In genomic region chr11:114675826-114676401, GRCm38 (mm10) we compare ENCODE assay signal across 8 mouse cellular contexts. TPM values are rescaled to one million over a fixed set of nuclear protein-coding genes. Genes with fewer than 3 reads are reported as not detected.
DNase-seq lines count a peak whose midpoint lies in the region; ATAC-seq and TF ChIP-seq lines count a peak whose summit lies in the region.

No protein-coding gene starts in this region.

- intact Hi-C loops in heart, adult 2 months (cut with DNase I) = loop anchor here (5.0 kb wide), 2 partner anchors 51 to 111 kb away; partner anchors contain the start of gene Dnaic2

- no peaks in the 10 kb centered on the region for H3K27me3 ChIP-seq in heart, adult 2 months (ENCODE audit: control insufficient read depth, insufficient read depth, low read length)
- H3K27me3 ChIP-seq in kidney, postnatal 0 days (ENCODE audit: insufficient read depth, low read length) = no peaks in the 10 kb centered on the region
- no peaks in the 10 kb centered on the region for H3K27me3 ChIP-seq in testis, adult 2 months (ENCODE audit: control insufficient read depth, insufficient read depth, low read length)

- peaks cover 6% of the 10 kb centered on the region for H3K4me1 ChIP-seq in heart, adult 2 months (ENCODE audit: control insufficient read depth, insufficient read depth, low read length)
- peaks cover 20% of the 10 kb centered on the region for H3K4me1 ChIP-seq in kidney, postnatal 0 days (replicated peaks; ENCODE audit: insufficient read depth, low read length)
- peaks cover 17% of the 10 kb centered on the region for H3K4me1 ChIP-seq in testis, adult 2 months (ENCODE audit: control insufficient read depth, insufficient read depth, low read length)

- no peak for TF ChIP-seq POLR2A in heart, adult 2 months (IDR thresholded peaks at IDR 0.05; ENCODE audit: insufficient read depth, low read depth, low read length)
- TF ChIP-seq POLR2A in testis, adult 2 months (IDR thresholded peaks at IDR 0.05; ENCODE audit: control insufficient read depth, low read depth, low read length) = no peak

- peak overlapping the region; percentile 45 for H3K27ac ChIP-seq in heart, adult 2 months
- peak overlapping the region; percentile 43; the same call in 1 of the 2 replicates for H3K27ac ChIP-seq in kidney, postnatal 0 days
- peak overlapping the region; percentile 30; the same call in 1 of the 2 replicates for H3K27ac ChIP-seq in testis, adult 2 months (ENCODE audit: control insufficient read depth, insufficient read depth, low read depth, low read length)

- no peaks in the 10 kb centered on the region for H3K79me2 ChIP-seq in heart, adult 2 months (replicated peaks; ENCODE audit: control insufficient read depth, insufficient read depth, low read length)

- DNase-seq in cerebellum, postnatal 4 days (ENCODE audit: low spot score in 2 of 2) = no peak
- DNase-seq in CD4-positive helper T cell, adult 2 months (ENCODE audit: low read depth, low spot score) = peak; percentile 31
- DNase-seq in cerebellum, adult 8-10 months = peak; percentile 58
- DNase-seq in heart, adult 2 months = peak; percentile 41 to 57
- no peak for DNase-seq in kidney, postnatal 0 days (ENCODE audit: low spot score)
- peak; percentile 56 for DNase-seq in lung, postnatal 10 days

- peak overlapping the region; percentile 80 for H3K9ac ChIP-seq in heart, adult 2 months (ENCODE audit: low read depth, low read length)
- peak overlapping the region; percentile 69 for H3K9ac ChIP-seq in kidney, postnatal 0 days (ENCODE audit: low read depth, low read length)

- 5% methylated on average over 27 of the region's 27 CpGs for WGBS in heart, adult 2 months
- 5% methylated on average over 27 of the region's 27 CpGs for WGBS in kidney, postnatal 0 days

- H3K4me3 ChIP-seq in heart, adult 2 months = peak overlapping the region; percentile 83
- H3K4me3 ChIP-seq in kidney, postnatal 0 days (replicated peaks; ENCODE audit: low read depth, low read length) = peak overlapping the region; percentile 59
- H3K4me3 ChIP-seq in testis, adult 2 months (ENCODE audit: control insufficient read depth, low read depth, low read length) = peak overlapping the region; percentile 76

- no peaks in the 10 kb centered on the region for H3K9me3 ChIP-seq in kidney, postnatal 0 days (replicated peaks; ENCODE audit: low read length)

- no peaks in the 10 kb centered on the region; the same call in 1 of the 2 replicates for H3K36me3 ChIP-seq in heart, adult 2 months (ENCODE audit: control insufficient read depth, insufficient read depth, low read length)
- peaks cover 26% of the 10 kb centered on the region for H3K36me3 ChIP-seq in kidney, postnatal 0 days (ENCODE audit: insufficient read depth, low read length)
- peaks cover 2% of the 10 kb centered on the region; the same call in 1 of the 2 replicates for H3K36me3 ChIP-seq in testis, adult 2 months (ENCODE audit: control insufficient read depth, insufficient read depth, low read length)

- 0 out of 2 replicates have a peak, but pooled peaks have one; percentile 2 for ATAC-seq in cerebellum, adult (ENCODE audit: insufficient number of reproducible peaks, low FRiP score, low TSS enrichment)
- ATAC-seq in kidney, postnatal 0 days (replicated peaks; ENCODE audit: low FRiP score, low read depth) = no peak

- H3K4me2 ChIP-seq in kidney, postnatal 0 days (ENCODE audit: low read length) = peak overlapping the region; percentile 92

- TF ChIP-seq CTCF in heart, adult 2 months (IDR thresholded peaks at IDR 0.05) = no peak
- no peak for TF ChIP-seq CTCF in kidney, postnatal 0 days (IDR thresholded peaks at IDR 0.05; ENCODE audit: low read depth)
- TF ChIP-seq CTCF in testis, adult 2 months (IDR thresholded peaks at IDR 0.05; ENCODE audit: control insufficient read depth, insufficient read depth, insufficient replicate concordance, low read depth, low read length) = no peak

- TF ChIP-seq EP300 in heart, adult 2 months (IDR thresholded peaks at IDR 0.05; ENCODE audit: insufficient read depth, low read depth, low read length) = no peak

RNA-seq across cellular contexts. Expression of gene Ttyh2, which starts 0.7 kb away (rescaled TPM):
- 1 to 10 TPM; 4.3 to 4.9 TPM for total RNA-seq in heart, adult 2 months (2021)
- 6.3 and 7.5 TPM in 2 replicates for polyA plus RNA-seq in heart, adult 2 months (2012; rRNA removed)
- polyA plus RNA-seq in kidney, postnatal 0 days (2015; fragmentation: Nextera tagmentation; extraction: Ambion mirVana) = 22.6 and 25.3 TPM in 2 replicates
- 13.9 and 15.2 TPM in 2 replicates for polyA plus RNA-seq in testis, adult 2 months (2012; rRNA removed)

RNA-seq across cellular contexts. Expression of gene Rpl38, which starts 7.6 kb away (rescaled TPM):
- 100 to 1,000 TPM; 587 to 660 TPM for total RNA-seq in heart, adult 2 months (2021)
- polyA plus RNA-seq in heart, adult 2 months (2012; rRNA removed) = 335 and 344 TPM in 2 replicates
- polyA plus RNA-seq in kidney, postnatal 0 days (2015; fragmentation: Nextera tagmentation; extraction: Ambion mirVana) = 1,186 and 1,429 TPM in 2 replicates
- 600 and 645 TPM in 2 replicates for polyA plus RNA-seq in testis, adult 2 months (2012; rRNA removed)

RNA-seq across cellular contexts. Expression of gene Dnaic2, which starts 51.3 kb away (rescaled TPM):
- under 1 TPM; 0.16 to 0.18 TPM for total RNA-seq in heart, adult 2 months (2021)
- 0.44 and 1.5 TPM in 2 replicates for polyA plus RNA-seq in heart, adult 2 months (2012; rRNA removed)
- 0.32 and 0.43 TPM in 2 replicates for polyA plus RNA-seq in kidney, postnatal 0 days (2015; fragmentation: Nextera tagmentation; extraction: Ambion mirVana)
- polyA plus RNA-seq in testis, adult 2 months (2012; rRNA removed) = 57.5 and 61.2 TPM in 2 replicates

Comparison
In these comparisons a context has a peak if more than half of its experiments do, and no peak if none do; other contexts are left out.
1. DNase-seq: peak in CD4-positive helper T cell, adult 2 months (single experiment), cerebellum, adult 8-10 months (single experiment), heart, adult 2 months (2 of 2) and lung, postnatal 10 days (single experiment); none in cerebellum, postnatal 4 days (0 of 2) and kidney, postnatal 0 days (single experiment).
2. RNA of gene Dnaic2, which starts 51.3 kb away (polyA plus RNA-seq): 57.5 to 61.2 TPM in testis, adult 2 months; 0.44 to 1.5 TPM in heart, adult 2 months and 0.32 to 0.43 TPM in kidney, postnatal 0 days; every median in the first group is over 10 times any median in the second.
3. Peak in every context shown above with its lines, with median percentiles within 50 percentile points of each other: H3K27ac ChIP-seq and H3K4me3 ChIP-seq.